Mouse (Mus musculus): Measurements from ENCODE around the gene 9330182L06Rik. TPM values are rescaled to one million over a fixed set of nuclear protein-coding genes. Genes with fewer than 3 reads are reported as not detected.
A peak's percentile ranks its signal among the peaks of the same experiment; 100 is the strongest.

Gene 9330182L06Rik
- 1 to 10 TPM in 1 of 2 experiments, under 1 TPM in 1; 0.64 to 1.1 TPM for total RNA-seq (2021)
- long read RNA-seq, experiment 1, full-length matches to known transcripts: 1 of 1 reads
- long read RNA-seq, experiment 1, partial matches to known transcripts: 0 of 1 reads
- long read RNA-seq, experiment 1, other reads (novel, unspliced or antisense): 0 of 1 reads
- long read RNA-seq, experiment 2, full-length matches to known transcripts: 1 of 1 reads
- long read RNA-seq, experiment 2, partial matches to known transcripts: 0 of 1 reads
- long read RNA-seq, experiment 2, other reads (novel, unspliced or antisense): 0 of 1 reads

- DNase-seq (ENCODE audit: low spot score in 2 of 2): peak; percentile 26 to 30
Observed at GRCm38 (mm10) chr5:9265586-9266279, at the start of gene 9330182L06Rik. Gene 9330182L06Rik, plus strand, starts transcription at chr5:9266118.

GRCm38 (mm10) chr5:9227456-9228008 is 38.4 kb upstream of the 9330182L06Rik start:
- DNase-seq (ENCODE audit: low spot score in 2 of 2): no peak

DNA sequence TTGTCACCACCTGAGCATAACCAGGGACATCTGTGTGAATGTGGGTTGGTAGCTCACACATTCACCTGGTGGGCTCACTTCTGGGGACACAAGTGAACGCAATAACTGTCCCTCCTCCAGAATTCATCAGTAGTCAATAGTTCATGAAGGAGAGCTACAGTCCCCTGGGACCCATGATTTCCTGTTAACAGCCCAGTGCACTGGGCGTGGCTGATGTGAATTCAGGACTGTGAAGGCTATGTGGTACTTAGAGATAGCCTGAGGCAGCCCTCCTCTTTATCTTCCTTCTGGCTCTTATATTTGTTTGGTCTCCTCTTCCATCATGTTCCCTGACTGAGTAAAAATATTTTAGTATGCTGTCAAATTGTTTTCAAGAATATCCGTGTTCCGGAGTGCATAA is 1.6 kb upstream of the 9330182L06Rik start:
- no peak for DNase-seq (ENCODE audit: low spot score in 2 of 2)

DNA sequence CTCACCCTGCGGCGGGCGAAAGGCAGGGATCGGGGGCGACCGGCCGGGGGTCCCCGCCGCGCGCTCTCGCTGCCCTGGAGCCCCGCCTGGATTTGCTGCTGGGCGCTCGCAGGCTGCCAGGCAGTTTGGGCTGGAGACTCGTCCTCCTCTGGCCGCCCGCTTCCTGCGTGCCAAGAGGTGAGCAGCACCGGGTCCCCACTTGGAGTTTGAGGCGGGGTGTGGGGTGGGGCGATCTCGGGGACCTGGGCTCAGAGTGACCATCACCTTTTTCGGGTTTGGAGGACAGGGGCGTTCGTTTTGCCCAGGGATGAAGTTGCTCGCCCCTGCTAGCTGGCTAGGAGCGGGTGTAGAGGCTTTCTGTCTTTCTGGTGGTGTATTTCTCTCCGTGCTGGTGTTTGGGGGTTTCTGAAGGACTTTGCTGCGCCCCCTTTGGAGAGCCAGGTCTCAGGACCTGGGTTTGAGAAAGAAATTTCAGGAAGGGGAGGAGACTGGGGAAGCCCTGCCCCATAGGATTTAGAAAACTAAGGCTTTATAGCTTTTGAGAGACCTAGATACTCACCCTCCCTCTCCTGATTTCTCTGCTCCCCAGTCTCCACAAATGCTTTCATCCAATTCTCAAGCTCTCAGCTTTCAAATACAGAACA is 484 bp downstream of the 9330182L06Rik start:
- DNase-seq (ENCODE audit: low spot score in 2 of 2): peak in 1 of 2 experiments; percentile 18

- DNase-seq (ENCODE audit: low spot score in 2 of 2): no peak
Observed at GRCm38 (mm10) chr5:9269666-9270065, 3.7 kb downstream of the 9330182L06Rik start.

GRCm38 (mm10) chr5:9272976-9273375 is 7.1 kb downstream of the 9330182L06Rik start:
- no peak for DNase-seq (ENCODE audit: low spot score in 2 of 2)

- DNase-seq (ENCODE audit: low spot score in 2 of 2): no peak
Observed at GRCm38 (mm10) chr5:9295777-9296549, 30.0 kb downstream of the 9330182L06Rik start.

DNA sequence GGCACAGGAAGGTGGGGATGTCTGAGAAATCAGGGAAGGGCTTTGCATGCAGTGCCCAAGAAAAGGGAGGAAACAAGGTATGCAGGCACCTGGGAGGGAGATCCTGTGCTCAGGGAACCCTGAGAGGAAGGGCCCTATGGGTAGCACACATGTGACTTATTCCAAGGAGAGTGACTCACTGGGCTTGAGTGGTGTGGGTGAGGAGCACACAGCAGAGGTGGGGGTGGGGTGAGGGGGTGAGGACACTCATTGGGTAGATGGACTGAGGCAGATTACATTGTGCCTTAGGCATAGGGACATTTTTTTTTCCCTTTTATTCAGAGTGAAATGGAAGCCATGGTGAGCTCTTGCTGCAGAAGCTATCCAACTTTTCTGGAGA is 30.6 kb downstream of the 9330182L06Rik start:
- DNase-seq (ENCODE audit: low spot score in 2 of 2): no peak

DNA sequence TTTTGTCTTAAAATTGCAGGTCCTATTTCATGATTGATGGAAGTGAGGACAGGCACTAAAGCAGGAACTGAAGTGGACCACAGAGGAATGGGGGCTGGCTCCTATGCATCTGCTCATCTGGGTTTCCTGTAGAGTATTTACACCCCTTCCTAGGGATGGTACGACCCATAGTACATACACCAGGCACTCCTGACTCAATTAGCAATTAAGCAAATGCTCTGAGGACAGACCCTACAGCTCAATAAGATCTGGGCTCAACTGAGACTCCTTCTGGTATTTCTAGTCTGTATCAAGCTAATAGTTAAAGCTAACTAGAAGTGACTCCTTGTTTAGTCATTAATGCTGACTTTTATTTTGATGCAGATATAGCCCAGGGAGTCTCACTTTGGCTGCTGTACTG is 60.9 kb downstream of the 9330182L06Rik start:
- DNase-seq (ENCODE audit: low spot score in 2 of 2): no peak

- DNase-seq (ENCODE audit: low spot score in 2 of 2): no peak
Observed at GRCm38 (mm10) chr5:9327528-9327927, 61.6 kb downstream of the 9330182L06Rik start.

GRCm38 (mm10) chr5:9338756-9339510 is 73.0 kb downstream of the 9330182L06Rik start:
- DNase-seq (ENCODE audit: low spot score in 2 of 2): no peak

- DNase-seq (ENCODE audit: low spot score in 2 of 2): no peak
Observed at GRCm38 (mm10) chr5:9339511-9340173, 73.7 kb downstream of the 9330182L06Rik start.

GRCm38 (mm10) chr5:9344581-9344980 is 78.7 kb downstream of the 9330182L06Rik start:
- DNase-seq (ENCODE audit: low spot score in 2 of 2): no peak

GRCm38 (mm10) chr5:9345038-9345617 is 79.2 kb downstream of the 9330182L06Rik start:
- DNase-seq (ENCODE audit: low spot score in 2 of 2): no peak

DNA sequence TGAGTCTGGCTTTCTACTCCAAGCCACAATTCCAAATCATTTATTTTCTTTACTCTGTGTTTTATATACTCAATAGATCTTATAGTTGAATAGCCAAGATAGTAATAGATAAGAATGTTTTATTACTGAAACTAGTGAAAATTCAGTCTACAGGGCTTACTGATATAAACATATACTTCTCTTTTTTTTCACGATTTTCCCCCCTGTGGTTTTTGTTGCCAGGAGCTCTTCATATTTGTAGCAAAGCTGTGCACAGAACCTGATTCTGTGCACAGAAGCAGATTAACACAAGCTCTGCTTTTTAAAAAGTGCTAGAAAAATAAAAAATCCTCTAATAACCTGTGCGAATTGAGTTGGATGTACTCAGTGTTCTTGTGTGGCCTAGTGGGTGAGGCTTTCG is 79.7 kb downstream of the 9330182L06Rik start:
- no peak for DNase-seq (ENCODE audit: low spot score in 2 of 2)

- no peak for DNase-seq (ENCODE audit: low spot score in 2 of 2)
Observed at GRCm38 (mm10) chr5:9346510-9346909, 80.6 kb downstream of the 9330182L06Rik start.

- no peak for DNase-seq (ENCODE audit: low spot score in 2 of 2)
Observed at GRCm38 (mm10) chr5:9352163-9352562, 86.2 kb downstream of the 9330182L06Rik start.

DNA sequence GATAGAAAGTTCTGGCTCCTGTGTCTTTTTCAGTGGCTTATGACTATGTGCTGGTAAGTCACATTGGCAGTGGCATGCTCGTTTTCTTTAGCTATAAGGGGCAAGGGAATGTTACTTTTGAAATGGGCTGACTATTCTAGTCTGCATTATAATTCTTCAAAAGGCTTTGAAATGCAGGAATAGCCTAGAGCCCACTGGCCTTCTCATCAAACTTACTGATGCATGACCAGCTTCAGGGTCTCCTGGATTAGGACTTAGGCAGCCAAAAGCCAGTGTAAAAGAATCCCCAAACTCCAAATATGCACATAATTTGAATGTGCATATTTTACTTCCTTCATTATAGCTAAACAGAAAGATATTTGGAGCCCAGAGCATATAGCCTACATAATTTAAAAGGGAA is 86.7 kb downstream of the 9330182L06Rik start:
- DNase-seq (ENCODE audit: low spot score in 2 of 2): no peak

- DNase-seq (ENCODE audit: low spot score in 2 of 2): no peak
Observed at GRCm38 (mm10) chr5:9354257-9354656, 88.3 kb downstream of the 9330182L06Rik start.
